Mouse (Mus musculus) MEL (cell line): Measurements from ENCODE around the gene Gzmn. TPM values are rescaled to one million over a fixed set of nuclear protein-coding genes. Genes with fewer than 3 reads are reported as not detected.

Experiments
- DNase-seq: peaks from one replicate; pipeline ENCODE4 v3.0.0; 2011; ENCODE audit warnings: low read depth, low spot score
- H3K27ac ChIP-seq: 2 replicates; pipeline ENCODE4 v1.5.1; 2012; ENCODE audit warnings: low read depth, mild to moderate bottlenecking, control low read depth, low read length, moderate library complexity; ENCODE audit not compliant: control insufficient read depth
- H3K27me3 ChIP-seq, 2 experiments: fragments of 150-350 bp in 1 of 2; sonication (generic) in 1 of 2; 2 replicates each; pipeline ENCODE4 v1.6.1; 2012; ENCODE audit warnings: low read length in 2 of 2, mild to moderate bottlenecking in 2 of 2, improper control_type of control experiment in 1 of 2, moderate library complexity in 1 of 2; ENCODE audit not compliant: insufficient read depth in 2 of 2, control insufficient read depth in 1 of 2
- H3K36me3 ChIP-seq, 2 experiments: 2 replicates each; pipeline ENCODE4 v1.6.1; 2012 to 2014; ENCODE audit warnings: low read length in 2 of 2, improper control_type of control experiment in 1 of 2, inconsistent platforms in 1 of 2, mild to moderate bottlenecking in 1 of 2; ENCODE audit not compliant: insufficient read depth in 2 of 2, control insufficient read depth in 1 of 2
- H3K4me1 ChIP-seq, 2 experiments: fragments of 150-350 bp in 1 of 2; sonication (generic) in 1 of 2; 2 replicates each; pipeline ENCODE4 v1.6.1; 2012; ENCODE audit warnings: low read length in 2 of 2, improper control_type of control experiment in 1 of 2, mild to moderate bottlenecking in 1 of 2; ENCODE audit not compliant: insufficient read depth in 2 of 2, control insufficient read depth in 1 of 2
- H3K4me3 ChIP-seq, 2 experiments: fragments of 150-350 bp in 1 of 2; sonication (generic) in 1 of 2; 2 replicates each; pipeline ENCODE4 v1.5.1; 2012; ENCODE audit warnings: low read depth in 2 of 2, low read length in 2 of 2, mild to moderate bottlenecking in 2 of 2, moderate library complexity in 2 of 2, control low read depth in 1 of 2, improper control_type of control experiment in 1 of 2; ENCODE audit not compliant: control insufficient read depth in 1 of 2, insufficient read depth in 1 of 2
- H3K79me2 ChIP-seq: 2 replicates; pipeline ENCODE4 v1.6.1; 2012; ENCODE audit warnings: mild to moderate bottlenecking, low read length, moderate library complexity; ENCODE audit not compliant: control insufficient read depth, poor library complexity, insufficient read depth
- H3K9ac ChIP-seq: 2 replicates; pipeline ENCODE4 v1.6.1; 2012; ENCODE audit warnings: low read depth, mild to moderate bottlenecking, control low read depth, low read length, moderate library complexity; ENCODE audit not compliant: control insufficient read depth, poor library complexity, severe bottlenecking
- H3K9me3 ChIP-seq: fragments of 150-350 bp; sonication (generic); replicated peaks from 2 replicates; pipeline ENCODE4 v1.6.1; 2012; ENCODE audit warnings: mild to moderate bottlenecking, low read length, improper control_type of control experiment, moderate library complexity; ENCODE audit not compliant: insufficient read depth
- ELF1 ChIP-seq: IDR thresholded peaks from 2 replicates; pipeline ENCODE4 v1.6.1; 2014; ENCODE audit warnings: low read depth, mild to moderate bottlenecking, inconsistent platforms, low read length, improper control_type of control experiment, moderate library complexity
- GABPA ChIP-seq: IDR thresholded peaks from 2 replicates; pipeline ENCODE4 v1.6.1; 2012; ENCODE audit warnings: low read depth, mild to moderate bottlenecking, inconsistent platforms, low read length, improper control_type of control experiment, moderate library complexity
- HCFC1 ChIP-seq: IDR thresholded peaks from 2 replicates; pipeline ENCODE4 v1.6.1; 2012; ENCODE audit warnings: low read depth, mild to moderate bottlenecking, inconsistent platforms, low read length, improper control_type of control experiment, moderate library complexity
- MAFK ChIP-seq: IDR thresholded peaks from 2 replicates; pipeline ENCODE4 v1.6.1; 2011; ENCODE audit warnings: low read depth, mild to moderate bottlenecking, low read length, improper control_type of control experiment, borderline replicate concordance
- MXI1 ChIP-seq: IDR thresholded peaks from 2 replicates; pipeline ENCODE4 v1.6.1; 2011; ENCODE audit warnings: mild to moderate bottlenecking, low read depth, low read length, improper control_type of control experiment
- MYC ChIP-seq: IDR thresholded peaks from 2 replicates; pipeline ENCODE4 v1.6.1; 2011; ENCODE audit warnings: low read depth, mild to moderate bottlenecking, low read length, improper control_type of control experiment, moderate library complexity
- NELFE ChIP-seq: IDR thresholded peaks from 2 replicates; pipeline ENCODE4 v1.6.1; 2011; ENCODE audit warnings: low read depth, low read length, improper control_type of control experiment
- NRF1 ChIP-seq: IDR thresholded peaks from 2 replicates; pipeline ENCODE4 v1.6.1; 2014; ENCODE audit warnings: low read depth, mild to moderate bottlenecking, inconsistent platforms, low read length, improper control_type of control experiment, moderate library complexity; ENCODE audit not compliant: poor library complexity, insufficient read depth, severe bottlenecking
- POLR2A ChIP-seq, 2 experiments: IDR thresholded peaks; 2 replicates each; pipeline ENCODE4 v1.6.1; 2011 to 2012; ENCODE audit warnings: low read length in 2 of 2, mild to moderate bottlenecking in 2 of 2, control low read depth in 1 of 2, improper control_type of control experiment in 1 of 2, low read depth in 1 of 2, moderate library complexity in 1 of 2; ENCODE audit not compliant: control insufficient read depth in 1 of 2, insufficient read depth in 1 of 2, poor library complexity in 1 of 2
- POLR2AphosphoS2 ChIP-seq: IDR thresholded peaks from 2 replicates; pipeline ENCODE4 v1.6.1; 2011; ENCODE audit warnings: low read length, improper control_type of control experiment
- SIN3A ChIP-seq: IDR thresholded peaks from 2 replicates; pipeline ENCODE4 v1.6.1; 2012; ENCODE audit warnings: low read length, improper control_type of control experiment, inconsistent platforms
- SMC3 ChIP-seq: IDR thresholded peaks from 2 replicates; pipeline ENCODE4 v1.6.1; 2011; ENCODE audit warnings: low read depth, low read length, improper control_type of control experiment
- TAL1 ChIP-seq: IDR thresholded peaks from 2 replicates; pipeline ENCODE4 v1.6.1; 2012; ENCODE audit warnings: mild to moderate bottlenecking, inconsistent platforms, low read length, moderate library complexity, mixed read lengths
- TBP ChIP-seq: IDR thresholded peaks from 2 replicates; pipeline ENCODE4 v1.8.0; 2011; ENCODE audit warnings: low read depth, low read length, improper control_type of control experiment
- TCF12 ChIP-seq: IDR thresholded peaks from 2 replicates; pipeline ENCODE4 v1.6.1; 2014; ENCODE audit warnings: low read depth, mild to moderate bottlenecking, inconsistent platforms, low read length, improper control_type of control experiment, moderate library complexity
- UBTF ChIP-seq: IDR thresholded peaks from 2 replicates; pipeline ENCODE4 v1.6.1; 2012; ENCODE audit warnings: low read depth, mild to moderate bottlenecking, inconsistent platforms, low read length, improper control_type of control experiment, moderate library complexity, borderline replicate concordance; ENCODE audit not compliant: insufficient read depth
- ZNF384 ChIP-seq: IDR thresholded peaks from 2 replicates; pipeline ENCODE4 v1.6.1; 2012; ENCODE audit warnings: low read depth, mild to moderate bottlenecking, inconsistent platforms, low read length, improper control_type of control experiment
- polyA plus RNA-seq, 2 experiments: library from polyadenylated mRNA; stranded (reverse) in 1 of 2; unstranded in 1 of 2; fragments of >175 nt in 1 of 2; fragments of >200 nt in 1 of 2; gene quantifications; 2 replicates each; pipeline versions ENCODE4 v1.2.1 to v1.2.4; 2012; ENCODE audit warnings: low replicate concordance in 2 of 2, low read depth in 1 of 2; ENCODE audit not compliant: insufficient read length in 2 of 2, insufficient read depth in 1 of 2, missing spikeins in 1 of 2
- total RNA-seq: library from RNA; depleted of rRNA; stranded (reverse); fragments of 300-350 nt; gene quantifications from 2 replicates; pipeline ENCODE4 v1.2.3, GENCODE M21; 2012

Gene Gzmn
- total and polyA plus RNA-seq, 3 experiments, result not detected

- no peak for DNase-seq
- Histone ChIP-seq H3K27me3 (peaks cover 6 to 10% of the 10 kb centered on the region in 2 experiments), H3K9ac (no peak overlapping the region), H3K36me3 (no peaks in the 10 kb centered on the region), H3K4me1 (no peaks in the 10 kb centered on the region), H3K27ac (no peak overlapping the region), H3K4me3 (no peak overlapping the region), H3K79me2 (no peaks in the 10 kb centered on the region)
- no peak for TF ChIP-seq NELFE
- TF ChIP-seq MAFK, result no peak
- no peak for TF ChIP-seq SMC3
- TF ChIP-seq MYC, result no peak
- no peak for TF ChIP-seq ELF1
- TF ChIP-seq TAL1, result no peak
- no peak for TF ChIP-seq SIN3A
- no peak for TF ChIP-seq TBP
- TF ChIP-seq POLR2A (IDR thresholded peaks at IDR 0.05; ENCODE audit: control insufficient read depth in 1 of 2, insufficient read depth in 1 of 2, low read depth in 1 of 2, low read length in 2 of 2, poor library complexity in 1 of 2), result no peak
- no peak for TF ChIP-seq UBTF
- TF ChIP-seq HCFC1, result no peak
- no peak for TF ChIP-seq GABPA
- TF ChIP-seq ZNF384, result no peak
- TF ChIP-seq MXI1, result no peak
- no peak for TF ChIP-seq POLR2AphosphoS2
- TF ChIP-seq, all 39 proteins: peak for 0
- no peaks in the 10 kb centered on the region for H3K9me3 ChIP-seq
These were observed 12.5 kb upstream of the Gzmn start for GRCm38 (mm10) chr14:56186946-56187345.

- H3K9ac ChIP-seq, result no peak overlapping the region
- DNase-seq, result no peak
- H3K9me3 ChIP-seq, result no peaks in the 10 kb centered on the region
- H3K36me3 ChIP-seq, result no peaks in the 10 kb centered on the region
- H3K4me3 ChIP-seq, result no peak overlapping the region
- peaks cover 6 to 10% of the 10 kb centered on the region in 2 experiments for H3K27me3 ChIP-seq
- no peaks in the 10 kb centered on the region for H3K4me1 ChIP-seq
- H3K27ac ChIP-seq, result no peak overlapping the region
- no peaks in the 10 kb centered on the region for H3K79me2 ChIP-seq
- TF ChIP-seq NRF1 (no peak), SMC3 (no peak), TCF12 (no peak), ELF1 (no peak)
These were observed 12.1 kb upstream of the Gzmn start for GRCm38 (mm10) chr14:56186521-56186920.
